Mouse (Mus musculus): Measurements from ENCODE around the gene Gm44511.

DNA sequence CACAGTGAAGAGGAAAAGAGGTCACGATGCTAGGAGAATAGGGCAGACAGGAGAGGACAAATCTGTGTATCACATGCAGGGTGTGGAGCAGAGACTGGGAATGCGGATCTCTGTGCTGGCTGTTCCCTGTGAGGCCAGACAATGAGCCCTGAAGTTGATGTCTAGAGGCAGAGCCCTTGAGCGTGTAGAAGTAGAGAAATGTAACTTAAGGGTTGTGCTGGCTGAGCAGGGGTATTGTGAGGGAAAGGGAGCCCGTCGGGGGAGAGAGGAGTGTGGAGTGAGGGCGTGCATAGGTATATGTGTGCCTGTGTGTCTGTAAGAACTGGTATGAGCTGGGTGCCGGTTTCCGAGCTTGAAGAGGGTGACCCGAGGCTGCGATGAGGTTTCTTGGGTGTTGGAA, 23.6 kb downstream of the Gm44511 start:
- TF ChIP-seq POLR2A (IDR thresholded peaks at IDR 0.05; ENCODE audit: low read depth, low read length) (no peak), CTCF (conservative IDR thresholded peaks at IDR 0.05; ENCODE audit: insufficient read depth, insufficient read length, low read depth, low read length) (no peak)
